Mouse (Mus musculus): ENCODE data around the gene Rps19bp1. TPM values are rescaled to one million over a fixed set of nuclear protein-coding genes. Genes with fewer than 3 reads are reported as not detected.

Gene Rps19bp1
- 62.0 and 63.8 TPM in 2 replicates for polyA plus RNA-seq (2015; fragmentation: Nextera tagmentation; extraction: Ambion mirVana)

DNA sequence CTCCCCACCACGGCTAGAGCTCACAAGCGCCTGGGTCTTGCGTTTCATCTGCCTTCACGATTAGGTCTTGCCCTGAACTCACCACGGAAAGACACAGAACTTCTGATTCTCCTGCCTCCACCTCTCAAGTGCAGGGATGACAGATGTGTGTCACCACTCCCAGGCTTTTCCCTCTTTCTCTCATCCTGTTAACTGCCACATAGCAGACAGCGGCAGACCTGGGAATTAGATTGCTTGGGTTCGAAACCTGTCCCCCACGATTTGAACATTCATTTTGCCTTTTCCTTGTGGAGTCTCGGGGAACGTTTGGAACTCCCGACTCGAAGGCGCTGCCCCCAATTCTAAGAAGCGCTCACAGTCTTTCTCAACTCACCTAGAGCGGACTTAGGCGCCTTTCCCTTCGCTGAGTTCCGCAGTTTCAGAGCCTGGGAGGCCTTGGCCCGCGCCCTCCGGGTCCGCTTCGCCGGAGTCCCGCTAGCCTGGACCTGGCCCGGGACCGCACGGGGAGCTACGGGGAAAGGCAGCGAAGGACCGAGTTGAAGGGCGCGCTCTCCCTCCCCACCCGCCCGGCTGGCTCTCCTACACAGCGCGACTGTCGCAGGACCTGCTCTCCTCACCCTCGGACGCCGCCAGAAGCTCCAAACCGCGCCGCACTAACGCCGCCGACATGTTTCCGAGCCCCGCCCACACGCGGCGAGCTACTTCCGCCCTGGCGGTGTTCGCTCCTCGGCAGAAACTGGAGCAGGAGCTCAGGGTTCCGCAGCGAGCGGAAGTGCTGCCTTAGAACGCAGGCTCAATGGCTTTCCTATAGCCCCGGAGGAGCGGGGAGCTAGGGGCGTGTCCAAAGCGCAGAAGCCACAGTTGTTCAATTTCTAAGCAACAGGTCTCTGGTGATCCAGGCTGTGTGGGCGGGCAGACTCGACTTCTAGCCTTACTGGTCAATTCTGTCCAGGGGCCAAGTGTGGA, at the start of gene Rps19bp1:
Gene Rps19bp1 (minus strand): TSS at position 706 of the 966 bp plus-strand sequence.
- H3K9ac ChIP-seq: peak within 1 kb of the TSS; percentile 86
- ATAC-seq: peak; percentile 90
- H3K4me2 ChIP-seq: peak within 1 kb of the TSS; percentile 85
- peak within 1 kb of the TSS; percentile 51; the same call in 1 of the 2 replicates for H3K27ac ChIP-seq
- 0 out of 2 replicates have a peak, but pooled peaks cover 3% of the 10 kb centered on the region for H3K27me3 ChIP-seq
- H3K4me1 ChIP-seq: peaks cover 23% of the 10 kb centered on the region
- H3K36me3 ChIP-seq (ENCODE audit: poor library complexity, severe bottlenecking): peaks cover 17% of the 10 kb centered on the region
- no peaks in the 10 kb centered on the region for H3K9me3 ChIP-seq (replicated peaks)
- peak within 1 kb of the TSS; percentile 88 for H3K4me3 ChIP-seq
- whole genome bisulfite sequencing: 2% methylated on average over 66 of the region's 66 CpGs

DNA sequence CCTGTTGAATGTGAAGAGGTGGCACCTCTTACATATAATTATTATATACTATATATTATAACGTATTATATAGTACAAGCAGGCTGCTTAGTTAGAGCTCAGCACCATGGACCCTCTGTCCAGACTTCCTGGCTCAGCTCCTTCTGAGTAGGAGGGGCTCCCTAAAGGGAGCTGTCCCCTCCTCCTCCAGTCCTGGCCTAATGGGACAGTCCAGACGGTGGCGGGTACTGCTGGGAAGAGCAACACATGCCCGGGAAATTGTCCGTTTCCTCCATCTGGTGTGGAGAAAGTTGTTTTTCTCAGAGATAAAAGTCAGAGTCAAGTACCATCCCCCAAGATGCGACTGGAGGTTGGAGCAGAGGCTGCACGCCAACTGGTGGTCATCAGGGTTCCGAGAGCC, 42.0 kb upstream of the Rps19bp1 start:
- WGBS: 81% methylated on average over 8 of the region's 8 CpGs
- ATAC-seq: no peak

DNA sequence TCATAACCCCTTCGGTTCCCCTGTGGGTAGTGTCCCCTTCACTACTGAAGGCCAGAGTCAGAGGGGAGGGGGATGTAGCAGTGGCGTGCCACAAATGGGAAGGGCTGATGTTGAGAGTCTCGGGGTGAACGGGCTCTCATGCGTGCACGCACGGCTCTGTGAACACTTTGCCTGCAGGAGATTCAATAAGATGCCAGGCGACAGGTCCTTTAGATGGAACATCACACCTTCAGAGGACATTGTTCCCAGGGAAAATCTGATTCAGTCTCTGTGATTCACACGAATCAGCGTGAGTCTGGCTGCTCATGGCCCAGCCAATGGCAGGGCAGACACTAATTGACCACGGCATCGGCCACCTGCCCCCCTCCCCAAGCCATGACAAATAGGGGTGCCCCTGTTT, 40.1 kb upstream of the Rps19bp1 start:
- no peak overlapping the region for H3K27ac ChIP-seq
- no peak for ATAC-seq
- H3K4me3 ChIP-seq: no peak overlapping the region
- no peaks in the 10 kb centered on the region for H3K4me1 ChIP-seq
- H3K4me2 ChIP-seq: no peak overlapping the region
- H3K27me3 ChIP-seq: 0 out of 2 replicates have a peak, but pooled peaks cover 4% of the 10 kb centered on the region
- whole genome bisulfite sequencing: 82% methylated on average over 12 of the region's 12 CpGs
- no peaks in the 10 kb centered on the region for H3K36me3 ChIP-seq (ENCODE audit: poor library complexity, severe bottlenecking)
- no peak overlapping the region for H3K9ac ChIP-seq
- H3K9me3 ChIP-seq (replicated peaks): no peaks in the 10 kb centered on the region

More for the DNA sequence above, 42.0 kb upstream of the Rps19bp1 start:
- 0 out of 2 replicates have a peak, but pooled peaks cover 4% of the 10 kb centered on the region for H3K27me3 ChIP-seq
- no peak overlapping the region for H3K27ac ChIP-seq
- H3K36me3 ChIP-seq (ENCODE audit: poor library complexity, severe bottlenecking): no peaks in the 10 kb centered on the region
- H3K9me3 ChIP-seq (replicated peaks): no peaks in the 10 kb centered on the region
- no peaks in the 10 kb centered on the region for H3K4me1 ChIP-seq
- H3K4me3 ChIP-seq: no peak overlapping the region
- no peak overlapping the region for H3K4me2 ChIP-seq
- H3K9ac ChIP-seq: no peak overlapping the region

DNA sequence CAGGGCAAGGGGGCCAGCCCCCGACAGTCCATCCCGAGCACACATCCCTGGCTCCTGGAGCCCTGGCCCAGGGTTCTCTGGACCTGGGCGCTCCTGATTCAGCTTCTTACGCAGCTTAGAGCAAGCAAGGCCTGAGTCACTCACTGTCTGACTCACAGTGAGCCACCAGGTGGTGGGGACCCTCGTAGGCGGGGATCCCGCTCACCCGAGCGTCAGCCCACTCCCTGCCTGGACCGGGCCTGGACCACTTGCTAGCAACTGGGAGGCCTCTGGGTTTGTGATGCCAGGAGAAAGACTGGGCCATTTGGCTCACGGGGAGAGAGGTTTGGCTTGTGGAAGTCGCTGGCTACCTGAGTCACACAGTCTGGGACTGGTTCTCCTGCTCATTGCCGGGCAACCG, 39.7 kb upstream of the Rps19bp1 start:
- no peaks in the 10 kb centered on the region for H3K4me1 ChIP-seq
- no peak overlapping the region for H3K9ac ChIP-seq
- no peak overlapping the region for H3K4me3 ChIP-seq
- WGBS: 74% methylated on average over 14 of the region's 14 CpGs
- no peak for ATAC-seq
- H3K4me2 ChIP-seq: no peak overlapping the region
- H3K9me3 ChIP-seq (replicated peaks): no peaks in the 10 kb centered on the region
- no peaks in the 10 kb centered on the region for H3K36me3 ChIP-seq (ENCODE audit: poor library complexity, severe bottlenecking)
- H3K27ac ChIP-seq: no peak overlapping the region
- 0 out of 2 replicates have a peak, but pooled peaks cover 4% of the 10 kb centered on the region for H3K27me3 ChIP-seq

DNA sequence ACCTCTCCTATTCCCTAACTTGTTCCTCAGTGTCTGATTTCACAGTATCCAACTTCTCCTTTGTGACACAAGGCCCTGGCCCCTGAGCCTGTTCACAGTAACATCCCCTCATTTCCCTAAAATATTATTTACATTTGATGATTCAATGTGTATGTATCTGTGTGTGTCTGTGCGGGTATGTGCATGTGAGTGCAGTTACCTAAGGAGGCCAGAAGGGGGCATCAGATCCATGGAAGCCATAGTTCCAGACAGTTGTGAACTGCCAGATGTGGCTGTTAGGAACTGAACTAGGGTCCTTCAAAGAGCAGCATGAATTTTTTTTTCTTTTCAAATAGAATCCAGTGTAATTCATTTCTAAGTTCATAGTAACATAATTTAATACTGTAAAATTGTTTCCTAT, 33.0 kb upstream of the Rps19bp1 start:
- no peak overlapping the region for H3K4me3 ChIP-seq
- H3K4me1 ChIP-seq: no peaks in the 10 kb centered on the region
- no peaks in the 10 kb centered on the region for H3K36me3 ChIP-seq (ENCODE audit: poor library complexity, severe bottlenecking)
- H3K27ac ChIP-seq: no peak overlapping the region
- 98% methylated on average over 1 of the region's 1 CpGs for WGBS
- peaks cover 5% of the 10 kb centered on the region; the same call in 1 of the 2 replicates for H3K9me3 ChIP-seq (replicated peaks)
- no peak overlapping the region for H3K4me2 ChIP-seq
- H3K27me3 ChIP-seq: no peaks in the 10 kb centered on the region
- ATAC-seq: no peak
- no peak overlapping the region for H3K9ac ChIP-seq

DNA sequence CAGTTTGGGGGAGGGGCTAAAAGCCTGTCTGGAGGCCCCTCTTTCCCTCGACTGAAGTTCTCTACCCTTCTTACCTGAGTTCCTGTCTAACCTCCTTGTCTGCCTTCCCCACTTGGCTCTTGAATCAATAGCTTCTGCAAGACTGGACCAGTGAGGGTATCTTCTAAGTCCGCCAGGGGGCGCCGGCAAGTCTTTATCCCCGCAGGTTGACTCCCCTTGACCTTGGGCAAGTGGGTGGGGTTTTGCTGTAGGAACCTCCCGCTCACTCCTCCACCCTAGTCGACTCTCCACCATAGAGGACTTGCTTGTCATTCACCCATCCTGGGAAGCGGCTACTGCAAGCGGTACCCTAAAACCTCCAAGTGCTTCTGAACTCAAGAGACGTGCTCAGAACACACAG, 25.3 kb upstream of the Rps19bp1 start:
- peak overlapping the region; percentile 2; the same call in 1 of the 2 replicates for H3K4me2 ChIP-seq

DNA sequence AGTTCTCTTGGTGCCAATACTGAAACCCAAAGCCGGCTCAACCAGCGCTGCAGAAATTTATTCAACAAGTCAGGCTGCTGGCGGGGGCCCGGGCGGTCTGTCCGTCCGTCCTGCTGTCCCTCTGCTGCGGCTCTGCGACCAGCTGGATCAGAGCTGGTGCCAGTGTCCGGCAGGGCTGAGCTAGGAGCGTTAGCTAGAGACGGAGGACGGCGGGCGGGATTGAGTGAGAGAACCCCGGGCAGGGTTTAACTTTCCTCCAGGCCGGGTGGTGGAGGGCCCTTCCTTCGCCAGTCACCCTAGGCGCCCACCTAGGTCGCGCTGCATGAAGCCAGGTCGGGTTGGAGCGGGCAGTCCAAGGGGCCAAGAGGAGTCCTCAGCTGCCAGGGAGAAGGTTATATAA, 23.9 kb upstream of the Rps19bp1 start:
- no peak for ATAC-seq
- H3K27me3 ChIP-seq: peaks cover 73% of the 10 kb centered on the region

More for the DNA sequence above, 25.3 kb upstream of the Rps19bp1 start:
- Histone ChIP-seq H3K4me3 (no peak overlapping the region), H3K36me3 (ENCODE audit: poor library complexity, severe bottlenecking) (no peaks in the 10 kb centered on the region), H3K27ac (no peak overlapping the region), H3K9ac (no peak overlapping the region), H3K9me3 (replicated peaks) (no peaks in the 10 kb centered on the region), H3K27me3 (peaks cover 68% of the 10 kb centered on the region), H3K4me1 (peaks cover 14% of the 10 kb centered on the region)
- 8% methylated on average over 10 of the region's 10 CpGs for WGBS
- no peak for ATAC-seq

DNA sequence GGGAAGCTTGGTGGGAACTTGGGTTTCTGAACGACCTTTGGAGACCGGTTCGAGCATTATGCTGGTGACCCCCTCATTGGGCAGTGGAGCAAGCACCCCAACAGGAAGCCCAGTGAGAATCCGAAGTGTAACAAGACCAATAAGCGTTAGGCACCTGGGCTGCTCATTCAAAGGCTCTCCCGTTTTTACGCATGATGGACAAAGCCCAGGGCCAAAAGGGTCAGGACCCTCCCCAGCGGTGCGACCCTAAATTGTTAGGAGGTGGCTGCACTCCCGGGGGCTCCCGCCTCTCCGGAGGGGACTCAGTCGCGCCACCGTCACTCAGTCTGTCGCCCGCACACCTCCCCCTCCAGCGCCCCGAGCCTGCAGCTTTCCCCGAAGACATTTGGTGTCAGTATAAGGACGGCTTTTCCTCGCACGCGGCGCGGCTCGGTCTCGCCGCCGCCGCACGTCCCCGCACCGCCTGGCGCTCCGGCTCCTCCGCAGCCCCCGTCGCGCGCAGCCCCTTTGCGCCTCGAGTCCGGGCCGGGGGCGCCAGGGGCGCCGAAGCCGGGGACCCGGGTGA, 22.8 kb upstream of the Rps19bp1 start, which contains the start of gene Cacna1i:
Gene Cacna1i (plus strand): TSS at position 388 of the 565 bp plus-strand sequence.
- Histone ChIP-seq H3K27me3 (peaks cover 84% of the 10 kb centered on the region), H3K27ac (no peak within 1 kb of the TSS)

More for the DNA sequence above, 23.9 kb upstream of the Rps19bp1 start:
- H3K9ac ChIP-seq: peak overlapping the region; percentile 63
- H3K4me1 ChIP-seq: peaks cover 14% of the 10 kb centered on the region
- H3K4me2 ChIP-seq: peak overlapping the region; percentile 87
- H3K9me3 ChIP-seq (replicated peaks): no peaks in the 10 kb centered on the region
- peak overlapping the region; percentile 51 for H3K4me3 ChIP-seq
- no peak overlapping the region for H3K27ac ChIP-seq
- WGBS: 1% methylated on average over 23 of the region's 23 CpGs
- H3K36me3 ChIP-seq (ENCODE audit: poor library complexity, severe bottlenecking): no peaks in the 10 kb centered on the region

DNA sequence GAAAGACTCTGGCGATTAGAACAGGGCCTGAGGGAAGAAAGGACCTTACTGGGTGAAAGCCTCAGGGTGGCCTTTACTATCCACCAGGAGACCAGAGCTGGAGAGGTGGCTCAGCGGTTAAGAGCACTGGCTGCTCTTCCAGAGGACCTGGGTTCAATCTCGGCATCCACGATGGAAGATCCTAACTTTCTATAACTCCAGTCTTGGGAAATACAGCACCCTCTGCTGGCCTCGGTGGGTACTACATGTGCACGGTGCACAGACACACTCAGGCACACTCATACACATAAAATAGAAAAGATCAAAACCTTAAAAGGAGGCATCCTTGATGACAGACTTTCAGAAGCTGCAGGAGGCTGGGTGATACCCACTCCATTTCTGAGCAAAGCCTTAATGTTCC, 16.5 kb upstream of the Rps19bp1 start:
- Histone ChIP-seq H3K36me3 (ENCODE audit: poor library complexity, severe bottlenecking) (no peaks in the 10 kb centered on the region), H3K9me3 (replicated peaks) (no peaks in the 10 kb centered on the region), H3K4me3 (no peak overlapping the region), H3K27me3 (peaks cover 45% of the 10 kb centered on the region), H3K4me1 (peaks cover 4% of the 10 kb centered on the region; the same call in 1 of the 2 replicates), H3K9ac (no peak overlapping the region), H3K4me2 (no peak overlapping the region), H3K27ac (no peak overlapping the region)
- no peak for ATAC-seq
- 16% methylated on average over 6 of the region's 6 CpGs for WGBS

More for the DNA sequence above, 22.8 kb upstream of the Rps19bp1 start, which contains the start of gene Cacna1i:
- peak; percentile 73 for ATAC-seq
- no peaks in the 10 kb centered on the region for H3K9me3 ChIP-seq (replicated peaks)
- H3K4me1 ChIP-seq: peaks cover 14% of the 10 kb centered on the region
- WGBS: 2% methylated on average over 50 of the region's 50 CpGs
- H3K36me3 ChIP-seq (ENCODE audit: poor library complexity, severe bottlenecking): no peaks in the 10 kb centered on the region
- peak within 1 kb of the TSS; percentile 87 for H3K4me2 ChIP-seq
- peak within 1 kb of the TSS; percentile 51 for H3K4me3 ChIP-seq
- H3K9ac ChIP-seq: peak within 1 kb of the TSS; percentile 63

DNA sequence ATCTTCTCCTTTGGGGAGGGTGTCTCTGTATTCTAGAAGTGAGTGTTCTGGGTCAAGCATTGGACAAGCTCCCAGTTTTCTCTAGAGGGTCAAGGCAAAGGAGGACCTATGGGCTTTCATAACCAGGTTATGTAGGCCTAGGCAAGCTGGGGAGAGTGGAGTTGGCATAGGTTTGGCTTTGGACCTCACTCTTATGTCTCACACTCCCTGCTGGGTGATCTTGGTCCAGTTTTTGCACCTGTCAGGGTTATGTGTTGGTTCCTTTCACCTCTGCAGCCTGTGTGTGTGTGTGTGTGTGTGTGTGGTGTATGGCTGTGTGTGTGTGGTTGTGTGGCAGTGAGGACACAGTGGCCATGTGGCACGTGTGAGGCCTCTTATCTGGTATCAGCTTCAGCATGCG, 14.9 kb upstream of the Rps19bp1 start:
- Histone ChIP-seq H3K27ac (no peak overlapping the region), H3K27me3 (peaks cover 35% of the 10 kb centered on the region; the same call in 1 of the 2 replicates), H3K36me3 (ENCODE audit: poor library complexity, severe bottlenecking) (no peaks in the 10 kb centered on the region), H3K4me2 (no peak overlapping the region), H3K9ac (no peak overlapping the region), H3K4me1 (peaks cover 4% of the 10 kb centered on the region; the same call in 1 of the 2 replicates), H3K4me3 (no peak overlapping the region), H3K9me3 (replicated peaks) (no peaks in the 10 kb centered on the region)
- ATAC-seq: no peak
- WGBS: 92% methylated on average over 2 of the region's 2 CpGs

DNA sequence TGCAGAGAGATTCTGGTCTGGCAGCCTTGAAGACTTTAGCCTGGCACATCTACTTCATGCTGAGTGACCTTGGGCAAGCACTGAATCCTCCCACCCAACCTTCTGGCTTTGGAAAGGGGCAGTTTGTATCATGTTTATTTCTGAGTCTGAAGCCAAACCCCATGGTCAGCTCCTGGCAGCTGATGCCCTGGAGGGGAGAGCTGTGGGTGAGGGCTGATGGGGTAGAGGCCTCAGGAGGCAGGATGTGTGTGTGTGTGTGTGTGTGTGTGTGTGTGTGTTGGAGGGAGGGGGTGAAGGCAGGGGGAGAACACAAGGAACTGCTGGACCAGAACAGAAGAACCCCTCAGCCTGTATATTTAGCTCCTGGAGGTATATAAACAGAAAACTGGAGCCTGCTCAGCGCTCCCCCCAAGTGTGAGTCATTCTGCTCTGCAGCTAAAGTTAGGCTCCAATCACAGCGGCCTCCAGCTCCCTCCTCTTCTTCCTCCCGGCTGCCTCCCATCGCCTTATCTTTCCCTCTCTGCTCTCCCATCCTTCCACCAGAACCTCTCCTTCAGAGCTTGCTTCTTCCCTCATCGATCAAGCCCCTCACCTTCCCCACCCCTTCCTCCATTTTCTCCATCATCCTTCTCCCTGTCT, 14.1 kb upstream of the Rps19bp1 start:
- 78% methylated on average over 5 of the region's 5 CpGs for WGBS
- Histone ChIP-seq H3K36me3 (ENCODE audit: poor library complexity, severe bottlenecking) (no peaks in the 10 kb centered on the region), H3K9me3 (replicated peaks) (no peaks in the 10 kb centered on the region), H3K4me1 (peaks cover 4% of the 10 kb centered on the region; the same call in 1 of the 2 replicates), H3K4me2 (no peak overlapping the region), H3K9ac (no peak overlapping the region), H3K27ac (no peak overlapping the region), H3K27me3 (peaks cover 37% of the 10 kb centered on the region; the same call in 1 of the 2 replicates), H3K4me3 (no peak overlapping the region)
- no peak for ATAC-seq

Measured in forebrain, embryonic 13.5 days (tissue).